Mouse (Mus musculus): ENCODE measurements at regions not wholly inside any gene's neighbourhood (a gene's known extent, or its start where the extent isn't known, plus 50 kb on each side); places are given as distances from the start of the nearest gene placed in this dataset.
"Not testable (repeated sequence)": the region's sequence is repeated elsewhere in the genome, so short reads cannot be mapped to it uniquely, and the experiment has no call there.

DNA sequence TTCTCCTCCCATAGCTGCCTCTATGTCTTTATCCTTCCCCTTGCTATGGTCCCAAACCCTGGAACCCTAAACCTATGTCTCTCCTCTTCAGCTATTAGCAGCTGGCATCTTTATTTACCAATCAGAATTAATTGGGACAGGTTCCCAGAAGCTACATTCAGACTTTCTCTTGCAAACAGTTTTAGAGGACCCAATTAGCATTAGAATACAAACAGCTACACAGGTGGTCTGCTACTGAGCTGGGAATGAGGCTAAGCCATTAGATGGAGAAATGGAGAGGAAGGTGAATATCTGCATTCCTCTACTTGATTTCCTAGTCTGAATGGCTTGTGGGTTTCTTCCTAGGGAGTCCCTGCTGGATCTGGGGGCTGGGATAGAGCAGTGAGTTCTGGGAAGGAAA, 611.9 kb downstream of the A830018L16Rik start:
- DNase-seq, result no peak

DNA sequence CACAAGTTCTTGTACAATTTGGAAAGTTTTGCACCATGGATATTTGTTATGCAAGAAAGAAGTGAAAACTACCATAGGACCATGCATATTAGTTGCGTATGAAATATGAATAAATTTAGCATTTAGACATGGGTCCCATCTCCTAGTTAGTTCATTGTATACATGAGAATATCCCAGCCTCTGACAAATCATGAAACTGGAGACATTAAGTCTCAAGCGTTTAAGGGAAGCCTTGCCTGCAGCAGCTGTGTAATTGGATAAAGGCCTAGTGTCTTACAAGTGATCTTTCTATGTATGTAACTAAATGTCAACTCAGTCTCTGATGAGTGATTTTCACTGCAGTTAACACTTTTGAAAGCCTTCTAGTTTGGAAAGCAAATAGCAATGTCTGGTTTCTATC, 613.5 kb downstream of the A830018L16Rik start:
- DNase-seq, result no peak

DNA sequence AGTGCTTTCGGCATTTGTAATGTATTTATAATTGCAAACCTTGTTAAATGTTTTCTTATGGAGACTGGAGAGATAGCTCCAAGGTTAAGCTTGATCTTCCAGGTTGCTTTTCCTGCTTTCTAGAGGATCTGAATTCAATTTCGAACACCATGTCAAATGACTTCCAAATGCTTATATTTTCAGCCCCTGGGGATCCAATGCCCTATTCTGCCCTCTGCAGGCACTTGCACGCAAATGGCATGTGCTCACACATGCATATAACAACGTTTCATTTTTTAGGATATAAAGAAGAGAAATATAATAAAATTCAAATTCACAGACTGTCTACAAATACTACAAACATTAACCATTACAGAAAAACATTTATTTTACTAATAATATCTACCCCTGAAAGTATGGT, 614.2 kb downstream of the A830018L16Rik start:
- DNase-seq, result no peak

DNA sequence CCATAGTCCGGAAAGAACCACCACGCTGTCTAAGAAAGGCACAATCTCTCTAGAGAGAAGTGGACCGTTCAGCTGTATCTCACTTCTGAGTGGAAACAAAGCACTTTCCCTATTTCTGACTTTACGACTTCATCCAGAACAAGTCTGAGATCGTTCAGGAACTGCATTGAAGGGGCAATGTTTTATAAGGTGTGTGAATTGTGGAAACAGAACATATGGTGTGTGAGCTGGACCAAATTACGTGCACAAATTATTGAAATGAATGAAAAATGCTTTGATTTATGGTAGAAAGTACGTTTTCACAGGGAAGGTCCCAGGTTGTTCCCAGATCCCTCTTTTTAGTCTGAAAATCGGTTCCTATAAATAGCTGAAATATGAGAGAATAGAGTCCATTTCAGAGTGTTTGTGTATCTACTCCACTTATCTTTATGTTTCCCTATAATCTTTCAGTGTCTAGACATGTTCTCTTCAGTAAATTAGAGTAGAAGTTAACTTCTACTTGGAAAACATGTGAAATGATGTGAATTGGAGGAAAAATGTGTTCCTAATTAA, 638.1 kb downstream of the A830018L16Rik start:
- DNase-seq, result no peak

DNA sequence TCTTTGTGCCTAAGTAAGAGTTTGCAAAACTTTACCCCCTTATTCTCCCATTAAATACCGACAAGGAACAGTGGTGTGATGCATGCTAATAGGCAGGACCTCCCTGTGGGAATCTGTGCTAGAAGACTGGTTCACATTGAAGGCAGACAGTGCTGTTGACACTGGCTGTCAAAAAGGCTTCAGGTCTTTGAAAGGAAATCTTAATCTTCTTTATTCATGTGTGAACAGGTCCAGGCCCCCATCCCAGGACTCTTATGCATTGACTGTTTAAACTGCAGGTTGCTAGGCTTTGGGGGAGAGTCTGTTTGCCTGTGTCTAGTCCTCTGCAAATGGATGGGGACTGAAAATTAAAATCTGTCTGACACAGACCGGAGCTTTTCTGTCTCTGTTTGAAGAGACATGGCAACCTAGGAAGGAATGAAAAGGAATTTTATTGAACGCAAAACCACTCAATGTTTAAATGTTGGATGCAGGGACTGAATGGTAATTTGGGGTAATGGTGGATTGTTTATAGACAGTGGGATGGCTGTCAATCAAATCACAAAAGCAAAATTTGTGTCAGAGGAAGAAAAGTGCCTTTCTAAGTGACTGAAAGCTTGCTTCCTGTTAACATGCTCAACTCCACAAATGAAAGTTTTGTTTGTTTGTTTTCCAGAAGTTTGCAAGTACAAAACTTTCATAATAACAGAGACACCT, 642.1 kb downstream of the A830018L16Rik start:
- DNase-seq, result no peak

DNA sequence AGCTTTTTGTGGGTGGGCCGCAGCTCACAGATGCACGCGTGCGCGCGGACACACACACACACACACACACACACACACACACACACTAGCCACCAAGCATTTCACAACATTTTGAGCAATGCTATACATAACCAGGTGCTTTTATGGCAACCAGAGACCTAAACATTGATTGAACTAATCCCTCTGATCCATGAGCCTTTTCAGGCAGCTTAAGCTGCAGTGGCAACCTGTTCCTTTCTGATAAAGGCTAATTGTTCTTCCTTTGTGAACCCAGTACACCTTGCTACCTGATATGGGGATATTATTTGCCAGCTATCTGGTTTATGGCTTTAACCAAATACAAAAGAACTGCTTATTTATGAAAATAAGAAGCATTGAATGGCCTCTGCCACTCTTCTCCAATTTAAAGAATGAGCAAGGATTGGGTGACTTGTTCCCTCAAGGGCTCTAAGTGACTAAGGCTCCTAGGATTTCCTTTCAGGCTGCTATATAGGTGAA, 651.2 kb downstream of the A830018L16Rik start:
- no peak for DNase-seq

DNA sequence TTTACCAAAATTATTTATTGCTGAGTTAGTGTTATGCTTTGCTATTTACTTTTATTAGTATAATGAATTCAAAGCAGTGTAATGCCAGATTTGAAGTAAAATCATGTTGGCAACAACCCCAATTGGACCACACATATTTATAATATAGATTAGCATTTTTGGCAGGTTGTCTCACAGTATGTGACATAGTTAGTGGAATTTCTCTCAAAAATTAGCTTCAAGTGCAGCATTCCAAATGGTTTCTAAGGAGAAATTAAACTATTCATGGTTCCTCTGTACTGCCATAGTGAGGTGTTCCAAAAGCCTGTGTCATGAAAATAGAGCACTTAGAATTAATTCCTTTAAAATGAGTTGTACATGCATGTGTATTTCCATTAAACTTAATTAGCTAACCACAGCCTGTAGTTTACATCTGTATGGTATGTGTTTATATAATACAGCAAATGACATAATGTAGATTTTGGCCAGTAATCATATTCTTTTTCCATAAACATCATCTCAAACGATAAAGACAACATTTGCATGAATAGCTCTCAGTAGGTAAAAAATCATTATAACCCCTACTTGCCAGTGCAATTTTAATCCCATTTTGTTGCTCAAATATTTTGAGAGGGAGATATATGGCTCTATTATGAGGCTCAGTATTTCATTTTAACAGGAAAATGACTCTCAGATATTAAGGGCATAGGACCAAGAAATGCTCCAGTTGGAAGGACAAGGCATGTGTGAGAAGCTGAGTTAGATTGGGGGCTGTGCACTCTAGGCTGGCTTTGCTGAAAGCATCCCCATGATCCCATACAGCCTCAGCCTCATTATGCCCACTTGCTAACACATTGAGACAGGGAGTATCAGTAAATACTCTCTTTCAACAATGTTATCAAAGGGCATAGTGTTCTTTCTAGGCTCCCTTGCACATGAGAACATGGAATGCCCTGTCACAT, 678.9 kb downstream of the A830018L16Rik start:
- no peak for DNase-seq

DNA sequence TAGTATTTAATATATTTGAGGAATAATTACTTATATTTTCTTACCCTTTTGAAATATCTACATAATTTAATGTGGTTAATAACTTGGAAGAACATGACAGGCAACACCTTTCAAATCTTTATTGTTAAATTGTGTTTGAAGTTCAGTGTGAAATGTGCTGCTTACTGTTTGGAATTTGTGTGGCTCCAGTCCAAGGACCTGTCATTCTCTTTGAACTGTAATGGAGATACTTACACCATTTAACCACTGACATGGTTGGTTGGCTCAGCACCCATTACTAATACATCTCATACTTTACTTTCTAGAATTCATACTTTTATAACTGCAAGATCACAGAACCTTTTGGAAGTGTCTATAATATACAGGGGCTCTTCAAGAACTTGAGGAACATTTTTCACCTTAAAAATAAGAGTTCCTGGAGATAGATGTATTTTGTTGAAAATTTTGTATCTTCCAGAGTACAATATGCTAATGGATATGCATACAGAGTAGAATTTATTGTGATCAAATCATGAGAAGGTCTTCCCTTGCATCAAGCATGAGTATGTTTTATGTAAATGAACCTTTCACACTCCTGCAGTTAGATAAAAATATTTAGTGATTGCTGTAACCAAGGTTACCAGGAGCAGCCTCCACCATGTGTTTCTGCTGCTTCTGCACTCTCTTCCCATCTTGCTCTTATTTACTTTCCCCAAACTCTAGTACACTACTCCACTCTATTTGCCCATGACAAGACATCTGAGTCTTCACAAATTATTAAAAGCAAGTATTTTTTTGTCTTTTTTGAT, 701.3 kb downstream of the A830018L16Rik start:
- no peak for DNase-seq

DNA sequence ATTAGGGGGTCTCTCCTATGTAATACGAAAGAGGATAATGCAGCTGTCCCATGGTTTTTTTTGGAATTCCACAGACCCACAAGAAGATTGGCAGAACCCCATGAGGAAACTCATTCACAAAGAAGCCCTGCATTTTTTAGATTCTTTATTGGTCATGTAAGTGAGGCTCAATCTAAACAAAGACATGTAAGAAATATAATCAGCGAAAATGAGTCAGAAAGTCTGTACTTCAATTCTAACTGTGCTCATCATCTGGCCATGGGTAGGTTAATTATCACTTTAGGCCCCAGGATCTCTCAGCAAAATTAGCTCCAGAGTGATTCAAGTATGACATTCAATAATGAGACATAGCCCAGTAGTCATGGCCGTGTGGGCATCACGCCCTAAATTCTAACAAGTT, 703.2 kb downstream of the A830018L16Rik start:
- no peak for DNase-seq

DNA sequence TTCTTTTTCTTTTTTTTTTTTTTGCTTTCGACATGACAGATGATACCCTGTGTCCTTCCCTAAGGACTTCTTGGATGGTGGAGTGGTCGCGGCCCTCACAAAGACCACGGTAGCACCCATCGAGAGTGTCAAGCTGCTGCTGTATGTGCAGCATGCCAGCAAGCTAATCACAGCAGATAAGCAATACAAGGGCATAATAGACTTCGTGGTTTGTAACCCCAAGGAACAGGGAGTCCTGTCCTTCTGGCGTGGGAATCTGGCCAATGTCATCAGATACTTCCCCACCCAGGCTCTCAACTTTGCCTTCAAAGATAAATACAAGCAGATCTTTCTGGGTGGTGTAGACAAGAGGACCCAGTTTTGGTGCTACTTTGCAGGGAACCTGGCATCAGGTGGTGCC, 707.0 kb downstream of the A830018L16Rik start:
- no peak for DNase-seq

DNA sequence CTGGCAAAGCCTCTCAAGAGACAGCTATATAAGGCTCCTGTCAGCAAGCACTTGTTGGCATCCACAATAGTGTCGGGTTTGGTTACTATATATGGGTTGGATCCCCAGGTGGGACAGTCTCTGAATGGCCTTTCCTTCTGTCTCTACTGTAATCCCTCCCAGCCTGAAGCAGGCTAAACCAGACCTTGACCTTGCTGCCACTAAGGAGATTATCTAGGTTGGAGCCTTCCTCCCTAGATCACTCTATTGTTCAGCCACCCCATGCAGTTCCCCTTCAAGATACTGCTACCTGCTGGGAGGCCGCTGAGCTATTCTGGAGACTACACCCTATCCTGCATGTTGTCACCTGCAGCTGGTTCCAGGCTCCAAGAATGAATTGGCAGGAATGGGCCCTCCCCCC, 712.7 kb downstream of the A830018L16Rik start:
- DNase-seq, result not testable (repeated sequence)

DNA sequence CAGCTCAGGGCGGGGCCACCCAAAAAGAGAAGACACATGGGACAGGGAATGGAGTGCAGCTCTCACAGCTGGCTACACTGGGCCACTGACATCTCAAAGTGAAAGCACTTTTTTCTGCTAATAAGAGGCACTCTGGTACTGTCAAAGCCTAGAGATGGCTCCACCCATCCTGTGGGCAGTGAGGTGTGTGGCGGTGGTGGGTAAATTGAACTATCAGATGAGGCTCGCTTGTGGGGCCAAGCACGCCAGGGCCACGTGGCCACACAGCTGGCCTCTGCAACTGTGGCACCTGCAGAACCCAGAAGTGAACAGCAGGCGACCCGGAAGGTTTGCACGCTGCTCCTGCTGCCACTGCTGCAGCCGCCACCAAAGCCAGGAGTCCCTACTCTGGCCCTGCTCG, 756.6 kb downstream of the A830018L16Rik start:
- DNase-seq, result no peak

DNA sequence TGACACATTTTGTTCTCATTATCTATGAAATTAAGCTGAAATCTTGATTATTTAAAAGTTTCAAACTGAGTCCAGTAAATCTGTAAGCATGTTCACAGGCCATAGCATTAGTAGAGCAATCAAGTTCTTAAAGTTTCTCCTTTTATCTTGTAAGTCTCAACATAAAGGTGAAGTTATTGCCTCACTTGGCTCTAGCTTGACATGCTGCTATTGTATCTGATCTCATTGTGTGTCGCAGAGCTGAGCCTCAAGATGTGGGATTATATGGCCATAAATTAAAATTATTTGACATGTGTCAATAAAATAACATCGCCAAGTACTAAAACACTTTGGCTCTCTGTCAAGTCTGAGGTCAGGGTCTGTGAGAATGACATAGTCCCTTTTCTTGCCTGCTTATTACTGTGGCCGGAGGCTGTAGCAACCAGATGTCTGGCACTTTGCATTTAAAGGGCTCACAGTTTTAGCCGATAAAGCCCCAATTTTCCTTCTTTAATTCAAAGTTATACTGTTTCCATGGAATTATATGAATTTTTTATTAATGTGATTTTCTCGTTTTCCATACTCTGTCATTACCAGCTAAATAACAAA, 775.8 kb downstream of the A830018L16Rik start:
- DNase-seq, result no peak

DNA sequence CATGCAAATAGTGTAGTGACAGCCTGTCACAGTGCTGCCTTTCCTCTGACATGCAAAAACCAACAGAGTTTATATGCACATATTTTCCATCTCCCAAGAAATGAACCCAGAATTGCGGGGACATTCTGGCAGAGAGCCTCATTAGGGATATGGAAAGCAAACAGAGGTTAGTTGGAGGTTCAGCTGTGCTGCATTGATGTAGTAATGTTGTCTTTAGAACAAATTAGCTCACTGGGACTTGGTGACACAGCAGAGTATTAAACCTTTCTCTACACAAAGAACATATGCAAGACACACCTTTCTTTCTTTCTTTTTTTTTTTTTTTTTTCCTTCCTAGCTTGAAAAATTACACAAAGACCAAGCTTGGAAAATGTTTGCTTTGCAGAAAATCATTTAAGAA, 778.7 kb downstream of the A830018L16Rik start:
- no peak for DNase-seq

DNA sequence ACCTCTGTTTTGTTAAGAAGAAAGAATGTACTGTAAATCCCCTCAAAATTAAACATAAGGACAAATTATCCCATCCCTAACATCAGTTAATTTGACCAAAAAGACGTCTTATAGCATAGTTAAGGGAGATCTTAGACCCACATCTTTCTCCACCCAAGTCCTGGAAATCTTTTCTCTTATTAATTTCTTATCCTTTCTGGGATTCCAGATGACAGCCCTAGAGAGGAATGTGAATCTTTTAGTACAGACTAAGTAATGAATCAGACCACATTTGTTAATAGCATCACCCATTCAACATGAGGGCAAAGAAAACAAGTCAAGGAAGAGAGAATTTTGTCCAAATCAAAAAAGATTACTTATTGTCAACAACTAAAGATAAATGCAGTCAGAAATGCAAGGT, 817.2 kb downstream of the A830018L16Rik start:
- DNase-seq, result no peak

DNA sequence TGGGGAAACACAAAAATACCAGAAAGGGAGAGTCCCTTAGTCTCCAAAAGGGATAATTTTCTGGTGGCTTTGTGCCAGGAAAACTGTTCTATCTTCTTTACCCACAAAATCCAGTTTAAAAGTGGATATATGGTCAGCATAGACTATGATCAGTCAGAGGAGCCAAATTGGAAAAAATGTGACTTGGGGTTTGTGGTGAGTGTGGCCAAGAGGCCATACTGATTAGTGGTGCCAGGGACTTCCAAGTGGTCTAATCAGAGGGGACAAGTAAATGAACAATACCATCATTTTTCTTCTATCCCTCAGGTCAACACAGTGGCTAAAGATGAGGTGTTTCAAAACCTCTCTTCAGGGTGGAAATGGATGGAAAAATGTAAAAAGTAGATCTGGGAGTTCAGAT, 828.2 kb downstream of the A830018L16Rik start:
- no peak for DNase-seq

DNA sequence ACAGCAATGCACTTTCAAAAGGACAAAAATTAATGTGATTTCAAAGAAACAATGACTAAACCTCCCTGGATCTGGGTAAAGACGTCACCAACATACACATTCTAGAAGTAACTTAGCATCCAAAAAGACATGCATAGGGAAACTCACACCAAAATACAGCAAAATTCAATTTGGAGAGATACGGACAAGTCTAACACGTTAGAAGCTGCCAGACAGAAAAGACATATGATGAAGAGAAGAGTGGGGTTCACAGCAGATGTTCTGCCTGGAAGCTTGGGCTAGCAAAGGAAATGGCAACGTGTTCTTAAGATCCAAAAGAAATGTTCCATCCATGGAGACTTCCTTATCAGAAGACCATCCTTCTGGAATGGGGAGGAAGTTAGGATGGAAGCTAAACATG, 868.6 kb downstream of the A830018L16Rik start:
- DNase-seq, result no peak

DNA sequence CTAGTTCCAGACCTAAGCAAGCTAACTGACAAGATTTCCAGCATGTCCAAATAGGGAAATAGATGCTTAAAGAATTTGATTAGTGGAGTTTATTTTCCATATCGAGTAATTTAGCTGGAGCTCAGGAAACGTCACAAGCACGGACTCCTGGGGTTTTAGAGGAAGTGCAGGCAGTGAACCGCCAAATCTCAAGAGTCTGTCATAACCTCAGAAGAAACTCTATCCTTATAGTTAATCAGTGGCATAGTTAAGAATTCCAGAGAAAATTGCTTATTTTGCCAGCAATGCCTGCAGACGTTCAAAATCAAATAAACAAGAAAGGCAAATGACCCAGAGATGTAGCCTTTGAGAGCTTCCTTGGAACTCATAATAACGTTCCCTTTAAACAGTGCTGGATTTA, 871.6 kb downstream of the A830018L16Rik start:
- DNase-seq, result no peak

DNA sequence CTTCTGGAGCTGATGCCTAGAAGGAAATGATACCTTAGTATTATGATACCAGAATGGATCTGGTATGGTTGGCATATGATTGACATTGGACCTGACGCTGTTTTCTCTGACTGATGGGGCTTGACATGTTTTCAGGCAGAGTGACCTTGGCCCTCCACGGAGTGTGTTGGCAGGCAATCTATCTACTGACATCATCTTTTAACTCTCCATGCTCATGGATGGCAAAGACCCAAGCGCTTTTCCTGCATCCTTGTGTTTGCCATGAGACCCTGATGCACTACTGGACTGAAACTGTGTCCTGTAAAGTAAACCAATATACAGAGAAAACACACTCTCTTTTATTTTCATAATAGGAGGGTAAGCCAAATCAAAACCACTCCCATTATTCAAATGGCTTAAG, 872.1 kb downstream of the A830018L16Rik start:
- no peak for DNase-seq

DNA sequence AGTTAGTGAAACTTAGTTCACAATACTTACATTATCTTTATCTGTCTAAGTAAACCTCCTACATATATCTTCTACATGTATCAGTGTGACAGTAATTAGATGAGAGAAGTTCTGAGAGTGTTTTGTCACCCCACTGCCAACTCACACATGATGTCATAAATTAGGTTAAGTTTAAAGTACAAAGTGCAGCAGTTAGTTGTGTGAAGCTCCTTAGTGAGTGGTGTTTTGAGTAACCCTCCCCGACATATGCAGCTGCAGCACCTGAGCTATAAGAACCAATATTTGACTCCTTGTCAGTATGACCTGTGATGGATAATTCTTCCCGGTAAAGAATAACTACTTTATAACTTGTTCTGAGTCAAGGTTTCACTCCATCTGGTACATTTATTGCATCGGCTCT, 874.6 kb downstream of the A830018L16Rik start:
- DNase-seq, result no peak

DNA sequence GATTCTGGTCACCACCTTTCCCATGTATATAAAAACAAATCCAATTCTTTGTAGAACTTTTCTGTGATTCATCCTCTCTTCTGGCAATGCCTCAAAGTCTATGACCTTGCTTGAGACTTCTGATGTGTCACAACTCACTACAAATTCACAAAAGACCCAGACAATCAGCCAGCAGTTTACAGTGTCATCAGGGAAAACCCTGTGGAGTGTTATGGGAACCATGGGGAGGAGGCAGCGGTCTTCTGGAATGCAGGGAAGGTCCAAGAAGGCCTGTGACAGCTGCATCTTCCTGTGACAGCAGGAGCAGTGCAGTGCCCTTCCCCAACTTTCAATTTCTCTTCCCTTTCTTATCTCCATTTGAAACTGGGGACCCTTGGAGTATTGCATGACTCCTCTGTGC, 877.9 kb downstream of the A830018L16Rik start:
- no peak for DNase-seq

DNA sequence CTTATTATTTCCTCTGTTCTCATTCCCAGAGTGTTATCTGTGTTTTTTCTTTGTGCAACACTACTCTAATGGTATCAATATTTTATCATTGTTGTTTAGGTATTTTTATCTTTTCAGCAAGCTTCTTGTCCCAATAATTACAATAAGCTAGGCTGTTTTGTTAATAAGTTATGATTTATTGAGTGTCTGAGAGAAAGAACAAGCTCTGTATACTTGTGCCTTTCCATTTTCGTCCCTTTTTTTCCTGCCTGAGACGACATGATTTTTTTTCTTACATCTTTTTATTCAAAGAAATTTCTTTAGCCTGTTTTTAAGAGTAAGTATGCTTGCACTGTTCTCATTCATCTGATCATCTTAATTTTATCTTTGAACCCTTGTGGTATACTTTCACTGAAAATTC, 904.1 kb downstream of the A830018L16Rik start:
- no peak for DNase-seq

DNA sequence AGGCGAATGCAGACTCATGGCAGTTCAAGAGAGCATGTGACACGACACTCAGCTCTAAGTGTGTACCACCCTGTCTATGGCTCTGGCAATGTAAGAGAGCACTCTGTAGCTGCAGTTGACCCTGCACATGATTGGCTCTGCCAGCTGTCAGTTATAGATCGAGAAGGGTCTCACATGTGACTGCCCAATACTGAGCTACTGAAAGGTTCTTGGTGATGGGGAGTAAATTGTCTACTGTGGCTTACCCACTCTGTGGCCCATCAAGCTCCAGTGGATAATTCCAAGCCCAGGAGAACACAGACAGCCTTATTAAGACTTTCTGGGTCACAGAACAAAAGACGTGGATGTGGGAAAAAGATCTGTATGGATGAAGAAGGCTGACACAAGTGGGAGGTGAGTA, 920.3 kb downstream of the A830018L16Rik start:
- no peak for DNase-seq
